Mouse (Mus musculus) B cell, adult 67 days (primary cell): ENCODE results near the gene B3gat3. TPM values are rescaled to one million over a fixed set of nuclear protein-coding genes. Genes with fewer than 3 reads are reported as not detected.

Source experiments
- total RNA-seq, 2 experiments: library from RNA; stranded (reverse); gene quantifications; 4 replicates each; pipeline ENCODE4 v1.2.4; 2023

Gene B3gat3
- total RNA-seq, 2 experiments from 2014 or later = 76.7 to 80.8 TPM

Other genes with a start within 250 kb of the B3gat3 start
- 100 to 1,000 TPM; 180 to 183 TPM for gene Slc3a2, start 197.0 kb upstream of the B3gat3 start, total RNA-seq
- gene Wdr74, start 184.5 kb upstream of the B3gat3 start, total RNA-seq = 10 to 100 TPM; 76.8 to 87.1 TPM
- gene 1700092M07Rik, start 179.7 kb upstream of the B3gat3 start, total RNA-seq = 1 to 10 TPM; 2.0 to 8.3 TPM
- gene Stx5a, start 179.0 kb upstream of the B3gat3 start, total RNA-seq = 100 to 1,000 TPM; 223 to 260 TPM
- gene Nxf1, start 163.3 kb upstream of the B3gat3 start, total RNA-seq = 100 to 1,000 TPM; 409 to 456 TPM
- 10 to 100 TPM; 30.9 to 34.0 TPM for gene Tmem223, start 149.4 kb upstream of the B3gat3 start, total RNA-seq
- 10 to 100 TPM; 79.4 to 81.3 TPM for gene Tmem179b, start 145.9 kb upstream of the B3gat3 start, total RNA-seq
- gene Taf6l, start 134.0 kb upstream of the B3gat3 start, total RNA-seq = 10 to 100 TPM; 24.0 to 26.3 TPM
- gene Polr2g, start 121.8 kb upstream of the B3gat3 start, total RNA-seq = 10 to 100 TPM; 65.9 to 76.1 TPM
- 1 to 10 TPM; 2.3 to 4.3 TPM for gene Zbtb3, start 117.8 kb upstream of the B3gat3 start, total RNA-seq
- gene Ttc9c, start 101.0 kb upstream of the B3gat3 start, total RNA-seq = 10 to 100 TPM; 33.8 to 36.0 TPM
- gene Hnrnpul2, start 100.4 kb upstream of the B3gat3 start, total RNA-seq = 100 to 1,000 TPM; 125 TPM
- 10 to 100 TPM in 1 of 2 experiments, 1 to 10 TPM in 1; 8.7 to 10.4 TPM for gene AC129217.1, start 90.6 kb upstream of the B3gat3 start, total RNA-seq
- 10 to 100 TPM; 55.4 to 56.3 TPM for gene Bscl2, start 82.9 kb upstream of the B3gat3 start, total RNA-seq
- under 1 TPM in 1 of 2 experiments, not detected in 1; 0.32 TPM for gene Gng3, start 81.2 kb upstream of the B3gat3 start, total RNA-seq
- gene Lrrn4cl, start 69.6 kb upstream of the B3gat3 start, total RNA-seq = 1 to 10 TPM; 1.1 TPM
- gene Ubxn1, start 48.9 kb upstream of the B3gat3 start, total RNA-seq = 100 to 1,000 TPM; 134 to 139 TPM
- 10 to 100 TPM; 21.7 to 24.6 TPM for gene Uqcc3, start 39.5 kb upstream of the B3gat3 start, total RNA-seq
- gene Lbhd1, start 36.6 kb upstream of the B3gat3 start, total RNA-seq = 10 to 100 TPM; 11.1 to 35.5 TPM
- gene Gm49403, start 36.4 kb upstream of the B3gat3 start, total RNA-seq = not detected
- 10 to 100 TPM; 40.7 to 46.3 TPM for gene 1810009A15Rik, start 31.5 kb upstream of the B3gat3 start, total RNA-seq
- gene Gm49416, start 31.4 kb upstream of the B3gat3 start, total RNA-seq = 1 to 10 TPM; 1.1 to 5.3 TPM
- gene Ints5, start 27.4 kb upstream of the B3gat3 start, total RNA-seq = 10 to 100 TPM; 24.6 to 25.0 TPM
- gene Ganab, start 22.3 kb upstream of the B3gat3 start, total RNA-seq = 100 to 1,000 TPM; 172 to 180 TPM
- 1 to 10 TPM; 3.3 to 5.6 TPM for gene Rom1, start 9.0 kb downstream of the B3gat3 start, total RNA-seq
- gene Eml3, start 9.2 kb downstream of the B3gat3 start, total RNA-seq = 100 to 1,000 TPM in 1 of 2 experiments, 10 to 100 TPM in 1; 97.3 to 108 TPM
- gene Mta2, start 21.5 kb downstream of the B3gat3 start, total RNA-seq = 100 to 1,000 TPM; 217 to 227 TPM
- 10 to 100 TPM; 41.2 to 44.8 TPM for gene Tut1, start 33.5 kb downstream of the B3gat3 start, total RNA-seq
- gene Eef1g, start 46.7 kb downstream of the B3gat3 start, total RNA-seq = 100 to 1,000 TPM; 517 to 551 TPM
- gene Ahnak, start 68.9 kb downstream of the B3gat3 start, total RNA-seq = 100 to 1,000 TPM in 1 of 2 experiments, 10 to 100 TPM in 1; 94.3 to 151 TPM
- gene Scgb1a1, start 167.6 kb downstream of the B3gat3 start, total RNA-seq = not detected
- gene Asrgl1, start 215.3 kb downstream of the B3gat3 start, total RNA-seq = 10 to 100 TPM; 17.8 to 18.8 TPM